Mouse (Mus musculus): ENCODE results near the gene Ihh. TPM values are rescaled to one million over a fixed set of nuclear protein-coding genes. Genes with fewer than 3 reads are reported as not detected.

Gene Ihh
- polyA plus RNA-seq, 1 experiment from 2014 or later, result 2.9 TPM

GRCm38 (mm10) chr1:74962853-74963227, 11.4 kb upstream of the Ihh start:
- no peaks in the 10 kb centered on the region for H3K9me3 ChIP-seq (replicated peaks)
- no peak for ATAC-seq

GRCm38 (mm10) chr1:74962126-74962852, 10.8 kb upstream of the Ihh start:
- Histone ChIP-seq H3K36me3 (no peaks in the 10 kb centered on the region), H3K4me1 (0 out of 2 replicates have a peak, but pooled peaks cover 9% of the 10 kb centered on the region), H3K27ac (peak overlapping the region; percentile 65), H3K27me3 (replicated peaks) (peaks cover 23% of the 10 kb centered on the region), H3K9ac (no peak overlapping the region), H3K4me3 (no peak overlapping the region), H3K9me3 (replicated peaks) (no peaks in the 10 kb centered on the region), H3K4me2 (no peak overlapping the region)
- 38% methylated on average over 5 of the region's 5 CpGs for WGBS (ENCODE audit: insufficient replicate concordance)
- ATAC-seq, result peak; percentile 55

More at GRCm38 (mm10) chr1:74962853-74963227, 11.4 kb upstream of the Ihh start:
- H3K9ac ChIP-seq, result no peak overlapping the region
- 0 out of 2 replicates have a peak, but pooled peaks cover 9% of the 10 kb centered on the region for H3K4me1 ChIP-seq
- H3K36me3 ChIP-seq, result no peaks in the 10 kb centered on the region
- WGBS (ENCODE audit: insufficient replicate concordance), result 69% methylated on average over 5 of the region's 5 CpGs
- H3K27me3 ChIP-seq (replicated peaks), result peaks cover 18% of the 10 kb centered on the region
- 0 out of 2 replicates have a peak overlapping the region, but pooled peaks have one; percentile 16 for H3K27ac ChIP-seq
- H3K4me3 ChIP-seq, result no peak overlapping the region
- H3K4me2 ChIP-seq, result no peak overlapping the region

GRCm38 (mm10) chr1:74961722-74962121, 10.2 kb upstream of the Ihh start:
- 68% methylated on average over 7 of the region's 7 CpGs for WGBS (ENCODE audit: insufficient replicate concordance)

GRCm38 (mm10) chr1:74960059-74960458, 8.6 kb upstream of the Ihh start:
- H3K27me3 ChIP-seq (replicated peaks), result peaks cover 41% of the 10 kb centered on the region
- H3K4me2 ChIP-seq, result no peak overlapping the region
- H3K27ac ChIP-seq, result no peak overlapping the region
- 0 out of 2 replicates have a peak, but pooled peaks cover 9% of the 10 kb centered on the region for H3K4me1 ChIP-seq
- no peak overlapping the region for H3K9ac ChIP-seq
- no peak overlapping the region for H3K4me3 ChIP-seq
- no peak for ATAC-seq
- no peaks in the 10 kb centered on the region for H3K36me3 ChIP-seq
- H3K9me3 ChIP-seq (replicated peaks), result no peaks in the 10 kb centered on the region
- 63% methylated on average over 7 of the region's 7 CpGs for WGBS (ENCODE audit: insufficient replicate concordance)

More at GRCm38 (mm10) chr1:74961722-74962121, 10.2 kb upstream of the Ihh start:
- Histone ChIP-seq H3K27ac (0 out of 2 replicates have a peak overlapping the region, but pooled peaks have one; percentile 65), H3K4me2 (no peak overlapping the region), H3K9me3 (replicated peaks) (no peaks in the 10 kb centered on the region), H3K4me3 (no peak overlapping the region), H3K36me3 (no peaks in the 10 kb centered on the region), H3K27me3 (replicated peaks) (peaks cover 29% of the 10 kb centered on the region), H3K9ac (no peak overlapping the region), H3K4me1 (0 out of 2 replicates have a peak, but pooled peaks cover 9% of the 10 kb centered on the region)
- peak; percentile 40; the same call in 1 of the 2 replicates for ATAC-seq

- H3K27ac ChIP-seq, result peak overlapping the region; percentile 26; the same call in 1 of the 2 replicates
- H3K4me2 ChIP-seq, result peak overlapping the region; percentile 51
- peaks cover 7% of the 10 kb centered on the region; the same call in 1 of the 2 replicates for H3K4me1 ChIP-seq
- H3K9me3 ChIP-seq (replicated peaks), result no peaks in the 10 kb centered on the region
- peaks cover 97% of the 10 kb centered on the region for H3K27me3 ChIP-seq (replicated peaks)
- peak overlapping the region; percentile 48 for H3K4me3 ChIP-seq
- no peak for ATAC-seq
- H3K9ac ChIP-seq, result peak overlapping the region; percentile 57
- H3K36me3 ChIP-seq, result 0 out of 2 replicates have a peak, but pooled peaks cover 7% of the 10 kb centered on the region
- WGBS (ENCODE audit: insufficient replicate concordance), result 2% methylated on average over 81 of the region's 84 CpGs
These were observed 639 bp downstream of the Ihh start for GRCm38 (mm10) chr1:74950576-74951490.

- Histone ChIP-seq H3K27ac (no peak overlapping the region), H3K27me3 (replicated peaks) (peaks cover 97% of the 10 kb centered on the region), H3K9me3 (replicated peaks) (no peaks in the 10 kb centered on the region), H3K4me1 (peaks cover 7% of the 10 kb centered on the region; the same call in 1 of the 2 replicates), H3K36me3 (0 out of 2 replicates have a peak, but pooled peaks cover 7% of the 10 kb centered on the region), H3K9ac (no peak overlapping the region), H3K4me3 (peak overlapping the region; percentile 48), H3K4me2 (peak overlapping the region; percentile 51)
- WGBS (ENCODE audit: insufficient replicate concordance), result 3% methylated on average over 16 of the region's 16 CpGs
- ATAC-seq, result no peak
These were observed 1.4 kb downstream of the Ihh start for GRCm38 (mm10) chr1:74950066-74950465.

GRCm38 (mm10) chr1:74949666-74950050, 1.8 kb downstream of the Ihh start:
- peaks cover 7% of the 10 kb centered on the region; the same call in 1 of the 2 replicates for H3K4me1 ChIP-seq
- peaks cover 93% of the 10 kb centered on the region for H3K27me3 ChIP-seq (replicated peaks)
- H3K36me3 ChIP-seq, result 0 out of 2 replicates have a peak, but pooled peaks cover 7% of the 10 kb centered on the region
- WGBS (ENCODE audit: insufficient replicate concordance), result 4% methylated on average over 24 of the region's 24 CpGs
- H3K9ac ChIP-seq, result 0 out of 2 replicates have a peak overlapping the region, but pooled peaks have one; percentile 17
- H3K9me3 ChIP-seq (replicated peaks), result no peaks in the 10 kb centered on the region
- peak overlapping the region; percentile 48 for H3K4me3 ChIP-seq
- no peak overlapping the region for H3K27ac ChIP-seq
- H3K4me2 ChIP-seq, result peak overlapping the region; percentile 51
- ATAC-seq, result peak; percentile 52

GRCm38 (mm10) chr1:74948784-74949665, 2.4 kb downstream of the Ihh start:
- H3K4me1 ChIP-seq, result peaks cover 7% of the 10 kb centered on the region; the same call in 1 of the 2 replicates
- H3K36me3 ChIP-seq, result 0 out of 2 replicates have a peak, but pooled peaks cover 7% of the 10 kb centered on the region
- ATAC-seq, result peak; percentile 33
- peak overlapping the region; percentile 51 for H3K4me2 ChIP-seq
- peak overlapping the region; percentile 48 for H3K4me3 ChIP-seq
- peaks cover 91% of the 10 kb centered on the region for H3K27me3 ChIP-seq (replicated peaks)
- 3% methylated on average over 20 of the region's 20 CpGs for WGBS (ENCODE audit: insufficient replicate concordance)
- 0 out of 2 replicates have a peak overlapping the region, but pooled peaks have one; percentile 17 for H3K9ac ChIP-seq
- H3K9me3 ChIP-seq (replicated peaks), result no peaks in the 10 kb centered on the region
- H3K27ac ChIP-seq, result no peak overlapping the region

- no peak for ATAC-seq
- WGBS (ENCODE audit: insufficient replicate concordance), result 6% methylated on average over 41 of the region's 41 CpGs
- Histone ChIP-seq H3K27me3 (replicated peaks) (peaks cover 91% of the 10 kb centered on the region), H3K4me2 (peak overlapping the region; percentile 50), H3K4me3 (peak overlapping the region; percentile 29), H3K27ac (no peak overlapping the region), H3K9ac (no peak overlapping the region), H3K9me3 (replicated peaks) (no peaks in the 10 kb centered on the region), H3K36me3 (0 out of 2 replicates have a peak, but pooled peaks cover 7% of the 10 kb centered on the region), H3K4me1 (peaks cover 7% of the 10 kb centered on the region; the same call in 1 of the 2 replicates)
These were observed 3.3 kb downstream of the Ihh start for GRCm38 (mm10) chr1:74947986-74948670.

- WGBS (ENCODE audit: insufficient replicate concordance), result 48% methylated on average over 12 of the region's 12 CpGs
- H3K36me3 ChIP-seq, result 0 out of 2 replicates have a peak, but pooled peaks cover 7% of the 10 kb centered on the region
- peaks cover 68% of the 10 kb centered on the region for H3K27me3 ChIP-seq (replicated peaks)
- H3K4me1 ChIP-seq, result no peaks in the 10 kb centered on the region
- H3K27ac ChIP-seq, result no peak overlapping the region
- no peak overlapping the region for H3K4me3 ChIP-seq
- no peak overlapping the region for H3K4me2 ChIP-seq
- no peak overlapping the region for H3K9ac ChIP-seq
- no peak for ATAC-seq
- no peaks in the 10 kb centered on the region for H3K9me3 ChIP-seq (replicated peaks)
These were observed 9.7 kb downstream of the Ihh start for GRCm38 (mm10) chr1:74941651-74942360.

Measured in liver, embryonic 12.5 days (tissue).